In the genomic region with DNA sequence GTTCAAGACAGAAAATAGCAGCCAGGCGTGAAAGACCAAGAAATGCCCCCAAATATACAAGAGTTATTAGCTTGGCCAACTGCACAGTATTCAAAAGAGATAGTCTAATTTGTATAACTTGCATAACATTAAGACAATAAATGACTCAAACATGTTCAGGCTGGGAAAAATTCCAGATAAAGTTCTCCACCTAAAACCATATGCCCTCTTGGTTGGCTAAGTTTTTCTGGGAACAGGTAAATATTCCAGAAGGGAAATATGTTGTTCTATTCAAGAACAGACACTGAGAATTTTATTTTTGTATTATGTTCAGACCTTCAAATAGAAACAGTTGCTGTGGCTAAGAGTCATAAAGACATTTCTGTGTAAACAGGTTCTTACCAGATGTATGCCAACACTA, we compare ENCODE assay signal across 15 mouse cellular contexts.
"Had no signal": no experiment of that assay in that cellular context is flagged by ENCODE, and none has a peak within 500 bp of the region (broad histone marks: within the 10 kb centered on the region; RNA-seq: fewer than 3 reads in every experiment).

No protein-coding gene starts in this region.

- DNase-seq: right cerebral cortex, adult 18-20 months; right cerebral cortex, postnatal 14 days; right cerebral cortex, postnatal 25 days; right cerebral cortex, postnatal 4 days; spleen, adult 18-20 months; thymus, adult 18-20 months; thymus, adult 2 months; thymus, postnatal 14 days; thymus, postnatal 25 days; thymus, postnatal 36 days; thymus, postnatal 4 days had no signal

- H3K27ac ChIP-seq: neural tube, embryonic 13.5 days; neural tube, embryonic 15.5 days; stomach, embryonic 15.5 days; stomach, postnatal 0 days had no signal

- H3K4me1 ChIP-seq: neural tube, embryonic 13.5 days; neural tube, embryonic 15.5 days; stomach, embryonic 15.5 days had no signal

- H3K4me3 ChIP-seq: neural tube, embryonic 13.5 days; neural tube, embryonic 15.5 days; stomach, embryonic 15.5 days had no signal
